Mouse (Mus musculus) myocyte (in vitro differentiated cells): ENCODE results near the gene Vgll4.

Experiments used
- CEBPB ChIP-seq: IDR thresholded peaks from 2 replicates; pipeline ENCODE4 v1.6.1; 2011; ENCODE audit warnings: mild to moderate bottlenecking, moderate library complexity; ENCODE audit not compliant: poor library complexity, insufficient read depth, severe bottlenecking
- MAX ChIP-seq: IDR thresholded peaks from one replicate; pipeline ENCODE4 v1.6.1; 2011; ENCODE audit warnings: low read depth, mild to moderate bottlenecking, control low read depth
- MYOG ChIP-seq, 3 experiments: IDR thresholded peaks; one replicate each; pipeline ENCODE4 v1.6.1; 2011; ENCODE audit warnings: control low read depth in 2 of 3, low read depth in 2 of 3, mild to moderate bottlenecking in 2 of 3; ENCODE audit not compliant: insufficient read length in 2 of 3, control insufficient read depth in 1 of 3, insufficient read depth in 1 of 3
- POLR2A ChIP-seq: IDR thresholded peaks from one replicate; pipeline ENCODE4 v1.6.1; 2011; ENCODE audit warnings: low read depth, mild to moderate bottlenecking, control low read depth, moderate library complexity; ENCODE audit not compliant: insufficient read length
- SRF ChIP-seq: IDR thresholded peaks from one replicate; pipeline ENCODE4 v1.6.1; 2011; ENCODE audit warnings: low read depth; ENCODE audit not compliant: control insufficient read depth, insufficient read length
- TCF12 ChIP-seq: IDR thresholded peaks from one replicate; pipeline ENCODE4 v1.6.1; 2011; ENCODE audit warnings: mild to moderate bottlenecking, control low read depth; ENCODE audit not compliant: poor library complexity, insufficient read depth, severe bottlenecking

DNA sequence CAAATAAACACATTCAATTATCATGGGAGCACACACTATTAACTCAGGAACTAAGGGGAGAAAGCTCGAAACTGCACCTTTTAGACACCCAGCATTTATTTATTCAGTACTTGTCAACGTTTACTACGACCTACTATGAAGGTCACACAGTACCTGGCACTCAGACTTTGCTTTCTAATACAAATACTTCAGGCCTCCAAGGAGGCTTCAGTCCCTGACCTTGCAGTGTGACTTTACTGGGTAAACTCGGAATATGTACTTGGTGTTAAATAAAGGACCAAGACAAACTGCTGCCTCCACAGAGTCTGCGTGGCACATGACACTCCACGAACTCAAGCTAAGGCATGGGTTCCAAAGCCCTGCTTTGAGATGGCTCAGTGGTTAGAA is 10.8 kb downstream of the Vgll4 start:
- TF ChIP-seq POLR2A (no peak), MAX (no peak), MYOG (IDR thresholded peaks at IDR 0.05; ENCODE audit: control insufficient read depth in 1 of 3, insufficient read depth in 1 of 3, insufficient read length in 2 of 3, low read depth in 2 of 3) (no peak), TCF12 (no peak), CEBPB (no peak), SRF (no peak)
